Mouse (Mus musculus): ENCODE measurements at regions not wholly inside any gene's neighbourhood (a gene's known extent, or its start where the extent isn't known, plus 50 kb on each side); places are given as distances from the start of the nearest gene placed in this dataset.

DNA sequence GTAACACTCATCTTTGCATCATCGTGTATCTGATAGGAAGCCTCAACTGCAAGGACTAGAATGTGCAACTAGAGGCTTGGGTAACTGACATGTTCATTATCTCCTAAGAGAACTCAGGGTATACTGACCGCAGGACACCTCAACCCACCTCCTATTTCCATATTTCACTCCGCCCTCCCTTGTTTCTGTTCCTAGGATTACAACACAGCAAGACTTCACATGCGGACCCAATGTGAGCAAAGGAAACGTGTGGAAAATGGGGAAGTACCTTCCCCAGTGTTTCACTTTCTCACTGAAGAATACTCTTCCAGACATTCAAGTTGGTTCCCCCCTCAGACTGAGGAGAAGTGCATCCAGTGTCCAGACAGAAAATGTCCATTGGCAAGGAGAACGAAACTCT, 937.9 kb upstream of the A1bg start:
- TF ChIP-seq CTCF (IDR thresholded peaks at IDR 0.05; ENCODE audit: low read depth) (no peak), EP300 (optimal IDR thresholded peaks at IDR 0.05) (no peak)

Data from stomach, postnatal 0 days (tissue).